Mouse (Mus musculus) neutrophil, adult 65 days (primary cell): ENCODE data around the gene Kctd20. TPM values are rescaled to one million over a fixed set of nuclear protein-coding genes. Genes with fewer than 3 reads are reported as not detected.

ENCODE experiments used
- total RNA-seq: library from RNA; stranded (reverse); gene quantifications from 2 replicates; pipeline ENCODE4 v1.2.4, GENCODE M21; 2023

Gene Kctd20
- 207 and 280 TPM in 2 replicates for total RNA-seq

DNA sequence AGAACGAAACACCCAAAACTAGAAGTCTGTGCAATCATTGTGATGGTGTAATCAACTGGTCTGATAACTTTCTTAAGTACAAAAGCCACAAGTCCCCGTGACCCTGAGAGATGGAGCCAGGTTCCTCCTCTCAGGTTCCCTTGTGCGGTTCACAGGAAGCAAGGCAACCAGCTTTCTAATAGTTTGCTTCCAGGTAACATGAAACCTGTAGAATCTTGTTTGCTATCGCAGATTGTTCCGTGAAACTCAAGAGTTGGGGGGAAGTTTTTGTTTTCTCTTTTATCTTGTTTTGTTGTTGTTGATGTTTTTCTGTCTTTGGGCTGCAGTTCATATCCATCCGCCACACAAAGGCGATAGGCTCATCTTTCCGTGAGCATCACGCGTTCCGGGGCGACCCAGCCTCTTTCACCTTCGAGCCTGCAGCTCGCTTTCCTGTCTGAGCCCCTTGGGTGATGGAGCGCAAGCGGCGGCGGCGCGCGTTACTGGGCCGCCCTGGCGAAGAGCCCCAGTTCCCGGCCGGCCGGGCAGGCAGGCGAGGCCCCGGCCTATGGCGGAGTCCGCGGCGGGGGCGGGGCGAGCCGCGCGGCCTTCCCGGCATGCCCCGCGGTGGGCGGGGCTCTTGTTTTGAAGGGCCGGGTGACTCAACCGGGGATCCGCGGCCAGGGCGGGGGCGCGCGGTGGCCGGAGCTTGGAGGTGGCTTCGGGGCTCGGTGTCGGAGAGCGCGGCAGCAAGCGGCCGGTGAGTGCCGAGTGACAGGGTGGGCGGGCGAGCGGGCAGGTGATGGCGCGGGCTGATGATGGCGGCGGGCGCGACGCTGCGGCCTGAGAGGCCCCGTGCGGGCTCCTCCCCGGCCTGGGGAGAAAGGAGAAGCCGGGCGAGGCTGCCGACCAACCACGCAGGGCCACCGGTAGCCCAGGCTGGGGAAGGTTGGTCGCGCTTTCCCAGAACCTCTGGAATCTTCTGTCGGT is at the start of gene Kctd20:
TSS of gene Kctd20 (plus strand) at position 120 of the 969 bp plus-strand sequence.

DNA sequence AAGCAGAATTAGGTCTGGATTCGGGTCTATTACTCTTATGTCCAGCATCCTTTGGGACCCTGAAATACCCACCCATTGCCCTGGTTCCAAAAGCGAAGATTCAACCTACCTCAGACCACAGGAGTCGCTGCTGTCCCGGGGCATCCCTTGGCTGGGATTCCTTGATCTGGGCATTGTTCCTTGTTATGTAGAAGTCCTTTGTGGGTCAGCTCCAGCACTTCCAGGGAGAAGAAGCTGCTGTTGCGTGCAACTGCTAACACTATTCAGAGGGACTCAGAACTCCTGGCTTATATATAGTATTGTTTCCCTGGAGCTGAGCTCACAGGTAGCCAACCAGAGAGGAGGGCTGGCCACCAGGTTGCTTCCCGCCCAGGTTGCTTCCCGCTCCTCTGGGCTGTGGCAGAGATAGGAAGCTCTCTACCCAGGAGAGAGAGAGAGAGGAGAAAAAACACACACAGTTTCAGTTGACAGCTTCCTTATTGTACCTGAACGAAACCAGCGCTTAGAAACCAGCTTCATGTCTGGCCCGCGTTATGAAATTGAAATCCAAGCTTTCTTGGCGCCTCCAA is 36.6 kb upstream of the Kctd20 start, which contains the start of gene 4930539E08Rik:
TSS of gene 4930539E08Rik (minus strand) at position 265 of the 569 bp plus-strand sequence.

DNA sequence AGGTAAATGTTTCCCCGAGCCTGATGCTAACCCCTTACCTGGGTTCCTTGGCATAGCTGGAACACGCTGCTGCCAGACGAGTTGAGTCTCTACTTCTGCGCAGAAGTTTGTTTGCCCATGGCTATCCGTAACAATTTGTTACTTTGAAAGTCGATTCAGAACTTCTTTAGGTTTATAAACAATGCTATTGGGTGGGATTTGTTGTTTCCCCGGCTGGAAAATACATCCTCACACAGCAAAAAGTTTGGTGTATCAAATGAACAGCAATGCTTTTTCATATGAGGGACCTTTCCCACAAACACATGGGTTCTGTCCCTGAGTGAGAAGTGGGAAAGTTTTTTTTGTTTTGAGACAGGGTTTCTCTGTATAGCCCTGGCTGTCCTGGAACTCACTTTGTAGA is 8.0 kb upstream of the Kctd20 start, which contains the start of gene Pxt1:
TSS of gene Pxt1 (minus strand) at position 101 of the 400 bp plus-strand sequence.

DNA sequence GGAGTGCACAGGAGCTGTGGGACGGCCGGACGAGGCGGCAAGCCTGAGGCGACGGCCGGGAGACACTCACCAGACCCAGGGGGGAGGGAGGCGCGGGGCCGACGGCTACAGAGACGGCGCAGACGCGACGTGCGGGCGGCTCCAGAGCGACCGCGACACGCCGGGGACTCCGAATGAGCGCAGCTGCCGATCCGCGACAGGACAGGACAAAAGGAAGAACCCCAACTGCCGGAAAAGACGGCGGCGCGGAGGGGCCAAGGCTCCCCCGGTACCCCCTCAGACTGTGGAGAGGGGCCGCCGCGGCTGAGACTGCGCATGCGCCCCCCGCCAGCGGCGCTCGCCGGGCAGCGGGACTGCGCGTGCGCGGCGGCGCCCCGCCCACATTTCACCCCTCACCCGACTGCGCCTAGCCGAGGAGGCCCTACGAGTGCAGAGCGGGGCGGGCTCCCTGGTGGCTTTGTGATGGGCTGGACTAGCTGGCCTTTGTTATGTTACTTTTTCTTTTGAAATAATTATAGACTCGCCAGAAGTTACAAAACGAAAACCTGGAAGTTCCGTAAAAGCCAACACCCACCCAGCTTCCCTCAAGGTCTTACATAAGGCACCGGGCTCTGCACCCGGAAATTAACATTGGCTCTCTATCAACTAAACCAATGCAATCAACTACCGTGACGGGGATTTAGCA is 56.0 kb downstream of the Kctd20 start, which contains the start of gene Stk38:
TSS of gene Stk38 (minus strand) at position 355 of the 685 bp plus-strand sequence.

Other genes with a start within 250 kb of the Kctd20 start
- 9.2 and 11.5 TPM in 2 replicates for gene AC170998.1, start 225.9 kb upstream of the Kctd20 start, total RNA-seq
- 190 and 258 TPM in 2 replicates for gene Mapk13, start 182.7 kb upstream of the Kctd20 start, total RNA-seq
- gene Brpf3, start 150.9 kb upstream of the Kctd20 start, total RNA-seq: 45.1 and 53.0 TPM in 2 replicates
- gene Pnpla1, start 93.5 kb upstream of the Kctd20 start, total RNA-seq: 7.0 and 7.3 TPM in 2 replicates
- 0.13 TPM in 1 of 2 replicates, not detected in the other for gene 4930539E08Rik, start 36.6 kb upstream of the Kctd20 start, total RNA-seq
- 2.0 and 3.8 TPM in 2 replicates for gene Pxt1, start 8.1 kb upstream of the Kctd20 start, total RNA-seq
- 223 and 318 TPM in 2 replicates for gene Stk38, start 56.0 kb downstream of the Kctd20 start, total RNA-seq
- gene Srsf3, start 80.7 kb downstream of the Kctd20 start, total RNA-seq: 314 and 370 TPM in 2 replicates
- gene Cdkn1a, start 139.0 kb downstream of the Kctd20 start, total RNA-seq: 40.2 and 41.4 TPM in 2 replicates
- 197 and 250 TPM in 2 replicates for gene Rab44, start 162.2 kb downstream of the Kctd20 start, total RNA-seq